Mouse (Mus musculus): ENCODE measurements around the gene Cadm2.

Cadm2 gene

DNA sequence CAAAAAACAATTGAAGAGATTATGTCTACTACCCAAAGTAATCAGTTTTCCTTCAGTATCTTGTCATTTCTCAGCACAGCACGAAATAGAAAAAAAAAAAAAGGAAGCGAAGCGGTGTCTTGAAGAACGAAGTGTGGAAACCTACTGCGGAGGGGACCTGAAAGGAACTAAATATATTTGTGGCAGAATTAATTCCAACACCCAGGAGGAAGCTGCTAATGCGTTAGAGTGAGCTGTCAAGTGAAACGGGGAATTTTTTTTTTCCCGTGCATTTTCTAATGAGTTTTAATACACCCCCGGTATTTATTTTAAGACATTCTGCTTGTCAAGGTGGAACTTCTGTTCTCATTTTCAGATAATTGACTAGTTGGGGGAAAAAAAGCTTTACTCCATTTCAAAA is 111.6 kb downstream of the Cadm2 start:
- DNase-seq (ENCODE audit: low spot score), result no peak

DNA sequence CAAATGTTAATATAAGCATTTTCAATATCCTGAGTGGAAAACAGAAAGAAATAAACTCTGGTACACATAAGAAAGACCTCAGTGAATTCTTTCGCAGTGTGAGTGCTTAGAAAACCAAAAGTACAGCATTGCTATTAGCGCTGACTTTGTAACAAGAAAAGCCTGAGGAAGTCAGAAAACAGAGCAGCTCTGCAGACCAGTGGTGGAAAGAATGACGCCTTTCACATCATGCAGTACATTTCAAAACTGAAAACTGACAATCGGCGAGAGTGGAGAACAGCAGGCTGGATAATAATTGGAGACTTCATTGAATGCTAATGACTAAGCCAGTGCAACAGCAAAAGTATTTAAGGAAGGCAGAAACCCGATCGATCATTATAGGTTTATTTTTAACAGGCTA is 138.2 kb downstream of the Cadm2 start:
- no peak for DNase-seq (ENCODE audit: low spot score)

DNA sequence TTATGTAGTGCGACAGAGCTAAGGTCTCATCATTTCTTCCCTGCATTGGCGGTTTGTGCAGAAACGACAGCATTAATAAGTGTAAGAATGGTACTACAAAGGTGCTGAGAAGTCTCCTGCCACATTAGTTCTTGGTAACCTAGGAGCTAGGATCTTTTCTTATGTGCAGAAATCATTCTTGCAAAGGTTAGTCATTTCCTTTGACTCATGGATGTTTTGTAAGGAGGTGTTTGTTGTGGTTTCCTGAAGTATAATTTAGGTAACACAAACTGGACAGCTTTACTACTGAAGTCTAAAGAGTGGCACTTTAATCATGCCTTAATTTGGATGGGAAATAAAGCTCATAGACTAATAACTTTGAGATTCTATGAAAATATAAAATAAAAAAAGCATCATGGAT is 153.7 kb downstream of the Cadm2 start:
- no peak for DNase-seq (ENCODE audit: low spot score)

DNA sequence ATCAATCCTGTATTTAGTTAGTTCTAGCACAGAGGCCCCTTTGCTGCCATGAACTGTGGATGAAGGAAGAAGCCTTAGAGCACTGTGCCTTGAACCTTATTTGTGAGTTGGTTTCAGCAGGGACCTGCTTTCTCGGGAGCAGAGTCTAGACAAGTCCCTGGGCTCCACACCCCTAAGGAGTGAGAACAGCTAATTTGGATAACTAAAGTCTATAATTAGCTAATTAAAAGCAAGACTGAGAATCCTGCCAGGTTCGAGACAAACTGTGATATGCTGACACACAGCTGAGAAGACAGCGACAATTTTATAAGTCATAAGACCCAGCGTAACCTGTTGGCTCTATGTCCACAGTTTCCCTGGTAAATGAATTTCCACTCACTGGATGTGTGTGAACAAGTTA is 184.4 kb downstream of the Cadm2 start:
- no peak for DNase-seq (ENCODE audit: low spot score)

DNA sequence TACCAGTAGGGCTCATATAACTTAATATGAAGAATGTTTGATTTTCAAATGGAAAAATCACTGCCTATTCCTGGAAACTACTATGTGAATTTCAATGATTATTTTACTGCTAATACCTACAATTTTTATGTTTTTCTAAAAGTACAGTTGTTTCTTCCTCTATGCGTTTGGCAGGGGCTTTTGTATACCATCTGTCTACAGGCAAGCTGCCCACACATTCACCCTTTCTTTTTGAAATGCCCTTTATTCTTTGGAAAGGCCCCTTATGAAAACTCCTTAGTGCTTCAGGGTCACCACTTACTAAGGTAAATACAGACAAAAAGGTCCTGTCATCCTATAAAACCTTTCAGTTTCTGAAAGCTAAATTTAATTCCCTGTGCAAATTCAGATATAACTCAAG is 195.3 kb downstream of the Cadm2 start:
- no peak for DNase-seq (ENCODE audit: low spot score)

DNA sequence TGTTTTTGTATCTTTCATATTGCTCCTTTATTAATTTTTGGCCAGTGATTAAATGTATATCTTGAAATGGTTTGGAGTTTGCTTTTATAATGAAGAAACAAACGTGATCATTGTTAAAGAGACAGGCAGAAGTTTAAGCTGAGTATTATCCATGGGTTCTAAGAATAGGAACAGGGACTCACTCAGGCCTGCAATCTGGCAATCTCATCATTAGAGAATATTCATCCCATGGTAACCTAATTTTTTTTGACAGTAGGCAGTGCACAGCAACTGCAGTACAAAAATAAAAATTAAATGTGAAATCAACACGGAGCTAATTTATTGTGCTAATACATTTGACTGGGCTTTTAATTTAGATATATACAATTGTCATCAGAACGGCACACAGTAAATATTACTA is 209.8 kb downstream of the Cadm2 start:
- no peak for DNase-seq (ENCODE audit: low spot score)

DNA sequence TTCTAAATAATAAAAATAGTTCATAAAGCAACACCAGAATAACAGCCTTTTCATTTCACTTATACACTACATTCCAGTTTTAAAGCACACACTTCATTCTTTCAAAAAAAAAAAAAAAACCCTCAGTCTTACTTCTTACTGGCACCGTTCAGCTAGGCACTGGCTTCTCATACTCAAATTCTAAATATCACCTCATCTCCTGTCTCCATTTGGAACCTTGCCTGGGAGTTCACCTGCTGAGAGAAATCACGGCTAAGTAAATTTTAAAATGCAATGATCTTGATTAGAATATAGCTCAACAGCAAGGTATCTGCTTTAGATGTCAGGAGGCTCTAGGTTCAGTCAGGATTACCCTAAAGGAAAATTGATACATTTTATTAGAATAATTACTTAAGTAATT is 210.2 kb downstream of the Cadm2 start:
- DNase-seq (ENCODE audit: low spot score), result no peak

DNA sequence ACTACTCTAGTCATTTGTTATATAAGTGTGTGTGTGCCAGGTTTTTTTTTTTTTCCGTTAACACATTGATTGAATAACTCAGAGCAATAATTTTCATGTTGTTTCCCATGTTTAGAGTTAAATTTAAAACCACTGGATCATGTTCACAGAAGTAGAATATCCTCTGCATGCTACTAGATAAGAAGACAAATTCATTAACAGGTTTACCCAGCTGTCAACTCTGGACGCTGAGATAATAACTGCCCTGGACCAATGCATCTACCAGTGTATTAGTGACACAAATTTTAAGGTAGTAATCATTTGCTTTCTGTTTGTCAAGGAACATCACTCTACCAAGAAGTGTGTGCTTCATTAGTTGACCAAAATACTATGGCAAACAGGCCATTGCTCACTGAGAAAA is 253.0 kb downstream of the Cadm2 start:
- no peak for DNase-seq (ENCODE audit: low spot score)

DNA sequence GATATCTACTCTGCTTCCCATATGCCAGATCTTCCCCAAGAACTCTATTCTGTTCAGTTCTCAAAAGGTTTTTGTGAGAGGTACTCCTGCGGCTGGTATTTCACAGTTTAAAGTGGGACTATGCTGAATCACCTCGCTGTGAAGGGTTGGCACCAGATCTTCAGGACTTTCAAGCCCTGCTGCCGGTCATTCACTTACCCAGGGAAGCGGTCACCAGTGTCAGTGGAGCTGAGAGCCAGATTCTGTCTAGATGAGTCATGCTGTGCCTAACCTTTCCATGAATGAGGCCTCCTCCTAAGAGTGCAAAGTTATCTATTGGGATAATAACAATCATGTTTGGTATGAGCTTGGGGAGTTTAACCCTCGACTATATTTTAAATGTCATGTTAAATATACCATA is 272.7 kb downstream of the Cadm2 start:
- DNase-seq (ENCODE audit: low spot score), result no peak

DNA sequence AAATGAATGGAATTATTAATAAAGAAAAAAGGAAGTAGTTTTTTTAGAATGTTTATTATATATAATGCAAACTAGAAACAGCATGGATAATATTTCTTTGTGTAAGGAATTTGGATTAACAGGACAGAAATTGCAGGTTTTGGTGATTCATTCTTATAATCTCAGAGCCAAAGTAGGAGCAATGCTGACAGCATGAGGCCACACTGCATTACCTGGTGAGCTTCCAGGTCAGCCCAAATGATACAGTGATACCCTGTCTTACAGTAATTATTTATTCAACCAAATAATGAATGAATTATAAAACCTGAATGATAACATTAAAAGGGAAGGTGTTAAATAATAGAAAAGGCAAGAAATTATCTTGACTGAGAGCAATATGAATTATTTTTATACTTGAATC is 273.1 kb downstream of the Cadm2 start:
- no peak for DNase-seq (ENCODE audit: low spot score)

DNA sequence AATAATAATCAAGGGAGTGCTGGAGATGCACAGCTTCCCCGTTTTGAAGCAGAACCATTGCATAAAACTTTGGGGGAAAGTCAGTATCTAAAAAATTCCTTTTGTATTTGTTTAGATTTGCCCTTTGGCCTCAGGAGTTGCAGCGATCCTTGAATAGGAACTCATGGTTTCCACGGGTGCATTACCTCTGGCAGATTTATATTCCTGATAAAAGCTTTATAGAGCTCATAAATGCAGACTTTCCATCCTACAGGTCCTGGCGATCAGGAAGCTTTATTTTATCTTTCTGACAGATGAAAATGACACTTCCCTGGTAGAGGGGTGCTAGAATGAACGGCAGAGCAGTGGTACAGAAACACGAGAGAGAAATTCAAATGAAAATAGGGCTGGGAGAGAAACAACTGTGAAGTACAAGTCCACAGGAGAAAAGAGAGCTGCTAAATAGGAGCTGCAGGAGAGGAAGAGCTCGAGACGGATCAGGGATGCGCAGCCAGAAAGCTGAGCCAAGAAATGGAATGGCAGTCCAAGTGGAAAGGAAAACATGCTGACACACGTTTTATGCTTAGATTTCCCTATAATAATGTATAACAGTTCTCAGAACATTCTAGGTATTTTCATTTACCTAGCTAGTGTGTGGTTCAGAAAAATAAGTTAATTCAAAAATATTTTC is 274.0 kb downstream of the Cadm2 start:
- DNase-seq (ENCODE audit: low spot score), result no peak

DNA sequence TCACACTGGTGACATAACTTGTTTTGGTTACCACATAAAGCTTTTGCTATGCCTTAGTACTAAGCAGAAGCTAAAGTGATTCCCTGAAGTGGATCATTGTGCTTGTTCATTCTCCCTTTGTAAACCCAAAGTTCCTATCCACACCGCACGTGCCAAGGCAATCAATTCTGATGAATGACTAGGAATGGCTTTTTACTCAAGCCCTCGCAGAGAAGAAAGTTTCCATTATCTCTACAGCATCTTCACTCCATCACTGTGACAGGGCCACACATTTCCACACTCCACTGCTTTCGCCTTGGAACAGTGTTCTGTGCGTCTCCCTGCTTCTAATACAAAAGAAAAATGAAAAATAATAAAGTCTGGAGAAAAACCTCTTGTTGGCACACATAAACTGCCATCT is 276.5 kb downstream of the Cadm2 start:
- DNase-seq (ENCODE audit: low spot score), result no peak

DNA sequence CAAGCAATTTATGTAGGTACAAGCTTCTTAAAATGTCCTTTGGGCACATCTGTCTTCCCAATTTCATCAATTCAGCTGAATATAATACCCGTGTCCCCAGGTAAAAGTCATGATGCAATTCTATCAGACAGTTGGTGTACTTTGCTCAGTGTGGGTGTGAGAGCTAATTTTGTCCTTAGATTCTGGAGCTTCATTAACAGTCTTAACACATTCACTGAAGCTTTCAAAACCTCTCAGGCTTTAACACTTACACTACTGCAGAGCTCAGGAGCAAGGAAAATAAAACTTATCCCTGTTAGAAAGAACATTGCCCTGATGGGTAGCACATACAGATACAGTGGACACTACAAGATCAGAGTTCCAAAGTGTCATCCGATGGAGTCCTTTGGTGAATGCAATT is 309.7 kb downstream of the Cadm2 start:
- DNase-seq (ENCODE audit: low spot score), result no peak

DNA sequence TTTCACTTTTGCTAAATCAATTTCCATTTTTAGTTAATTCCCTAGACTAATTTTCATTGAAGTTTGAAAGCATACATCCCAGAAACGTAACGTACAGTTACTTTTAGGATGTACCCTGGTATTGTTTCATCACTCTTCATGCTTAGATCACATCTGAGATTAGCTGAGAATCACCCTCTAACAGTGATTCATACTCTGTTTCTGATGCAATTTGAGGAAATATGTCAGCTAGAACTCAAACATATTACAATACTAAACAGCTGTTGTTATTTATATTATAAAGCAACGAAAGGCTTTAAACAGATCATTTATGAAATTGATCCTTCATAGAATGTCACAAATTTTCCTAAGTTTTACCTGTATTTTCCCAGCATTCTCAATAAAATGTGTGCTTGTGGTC is 336.0 kb downstream of the Cadm2 start:
- no peak for DNase-seq (ENCODE audit: low spot score)

DNA sequence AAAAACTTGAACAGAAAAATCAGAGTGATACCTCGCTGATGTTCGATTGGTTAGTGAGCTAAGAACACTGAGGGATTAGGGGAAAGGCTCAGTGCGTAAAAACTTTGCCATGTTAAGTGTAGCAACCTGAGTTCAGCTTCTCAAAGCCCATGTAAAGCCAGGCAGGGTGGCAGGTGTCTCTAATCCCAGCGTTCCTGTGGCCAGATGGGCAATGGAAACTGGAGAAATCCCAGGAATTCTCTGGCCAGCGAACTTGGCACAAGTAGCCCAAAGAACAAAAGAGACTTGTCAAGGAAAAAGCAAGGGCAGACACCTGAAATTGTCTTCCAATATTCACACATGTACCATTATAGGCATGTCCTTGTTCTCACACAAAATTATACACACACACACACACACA is 377.1 kb downstream of the Cadm2 start:
- DNase-seq (ENCODE audit: low spot score), result no peak

DNA sequence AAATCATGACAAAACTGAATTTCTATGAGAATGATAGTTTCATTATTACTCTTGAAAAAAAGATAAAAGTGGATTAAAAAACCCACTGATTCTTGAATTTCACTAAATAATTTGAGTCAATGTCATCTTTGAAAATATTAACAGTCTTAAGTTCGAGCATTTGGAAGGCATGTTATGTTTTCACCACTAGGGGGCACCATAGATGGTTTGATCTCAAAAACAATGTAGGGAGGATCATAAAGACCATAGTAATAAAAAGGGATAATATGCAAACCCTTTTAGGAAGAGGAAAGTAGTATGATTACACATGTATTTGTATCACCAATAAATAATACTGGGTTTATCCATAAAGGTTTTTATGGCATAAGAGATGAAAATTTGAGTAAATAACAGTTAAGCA is 385.8 kb downstream of the Cadm2 start:
- DNase-seq (ENCODE audit: low spot score), result no peak

DNA sequence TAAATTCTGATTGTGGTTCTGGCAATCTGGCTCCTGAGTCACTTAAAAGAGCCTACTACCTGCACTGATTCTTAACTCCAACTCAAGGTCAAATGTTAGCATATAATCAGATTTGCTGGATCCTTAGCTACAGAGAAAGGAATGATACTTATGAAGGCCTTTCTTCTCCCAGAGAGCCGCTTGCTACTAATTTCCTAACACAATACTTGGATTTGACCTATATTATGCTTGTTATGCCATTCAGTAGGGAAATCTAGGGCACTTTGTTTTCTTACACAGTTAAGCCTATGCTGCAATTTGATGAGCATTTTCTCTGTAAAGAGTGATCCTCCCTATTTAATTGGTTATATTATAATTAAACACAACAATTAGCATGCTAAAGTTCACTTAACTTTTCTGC is 394.0 kb downstream of the Cadm2 start:
- no peak for DNase-seq (ENCODE audit: low spot score)

DNA sequence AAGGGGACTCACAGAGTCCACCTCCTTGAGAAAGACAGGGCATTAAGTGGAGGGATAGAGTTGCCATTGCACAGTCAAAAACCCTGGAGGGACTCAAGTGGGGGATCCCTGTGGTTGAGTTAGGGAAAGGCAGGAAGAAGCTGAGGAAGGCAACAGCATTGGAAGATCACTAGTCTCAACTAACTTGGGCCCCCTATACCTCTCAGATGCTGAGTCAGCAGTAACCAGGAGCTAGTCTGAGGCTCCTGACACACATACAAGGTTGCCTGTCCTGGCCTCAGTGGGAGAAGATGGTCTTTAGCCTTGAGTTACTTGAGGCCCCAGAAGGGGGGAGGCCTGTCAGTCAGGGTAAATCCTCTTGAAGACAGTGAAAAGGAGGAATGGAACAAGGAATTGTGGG is 417.4 kb downstream of the Cadm2 start:
- DNase-seq (ENCODE audit: low spot score), result no peak

DNA sequence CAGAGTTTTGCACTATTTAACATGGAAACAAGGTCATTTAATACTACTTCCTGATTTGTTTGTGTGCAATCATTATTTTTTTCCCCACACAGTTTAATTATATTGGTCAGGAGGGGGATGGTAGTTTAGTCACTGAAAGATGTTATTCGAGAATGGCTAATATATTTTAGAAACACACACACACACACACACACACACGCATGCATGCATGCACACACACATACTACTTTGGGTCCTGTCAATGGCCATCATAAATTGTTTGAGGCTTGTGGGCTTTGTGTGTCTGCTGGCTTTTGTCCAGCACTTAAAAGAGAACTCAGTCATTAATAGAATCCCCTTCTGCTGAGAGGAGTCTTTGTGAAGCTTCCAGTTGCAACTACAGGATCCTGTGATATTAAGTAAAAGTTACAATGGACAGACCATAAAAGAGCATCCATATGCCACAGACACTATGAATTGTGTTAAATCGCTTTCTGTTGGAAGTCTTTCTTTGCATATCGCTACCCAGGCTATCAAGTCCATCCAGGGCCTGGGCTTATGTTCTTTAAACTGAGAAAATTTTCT is 427.8 kb downstream of the Cadm2 start:
- no peak for DNase-seq (ENCODE audit: low spot score)

DNA sequence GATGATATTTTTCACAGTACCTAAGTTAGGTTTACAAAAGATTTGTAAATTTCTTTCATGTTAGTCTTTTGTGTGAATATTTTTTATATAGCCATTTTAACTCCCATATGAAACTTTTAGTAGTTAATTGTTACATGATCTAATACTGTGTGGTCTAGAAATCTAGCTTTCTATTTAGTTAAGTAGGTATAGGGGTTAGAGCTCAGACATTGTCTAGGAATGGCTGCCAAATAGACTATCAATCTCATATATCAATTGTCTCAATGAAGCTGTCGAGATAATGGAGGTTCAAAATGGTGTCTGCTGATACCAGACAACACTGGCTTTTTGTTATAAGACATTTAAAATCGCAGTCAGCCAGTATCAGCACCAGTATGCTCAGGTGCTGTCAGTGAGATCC is 428.3 kb downstream of the Cadm2 start:
- no peak for DNase-seq (ENCODE audit: low spot score)

DNA sequence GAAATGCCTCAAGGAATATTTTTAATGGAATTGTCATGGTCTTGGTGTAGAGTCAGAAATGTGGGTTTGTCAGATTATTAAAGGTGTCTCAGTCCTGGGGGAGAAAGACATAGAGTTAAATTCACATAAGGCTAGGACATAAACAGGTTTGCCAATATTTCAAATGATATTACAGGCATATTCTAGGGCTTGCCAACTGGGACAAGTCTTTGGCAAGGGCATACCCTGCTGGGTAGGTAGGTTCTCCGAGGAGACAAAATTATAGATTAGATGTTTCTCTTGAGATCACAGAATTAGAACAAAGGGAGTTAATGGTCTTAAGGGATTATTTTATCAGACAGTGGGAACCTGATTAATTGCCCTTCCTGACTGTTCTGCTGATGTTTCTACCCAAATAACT is 434.4 kb downstream of the Cadm2 start:
- no peak for DNase-seq (ENCODE audit: low spot score)

DNA sequence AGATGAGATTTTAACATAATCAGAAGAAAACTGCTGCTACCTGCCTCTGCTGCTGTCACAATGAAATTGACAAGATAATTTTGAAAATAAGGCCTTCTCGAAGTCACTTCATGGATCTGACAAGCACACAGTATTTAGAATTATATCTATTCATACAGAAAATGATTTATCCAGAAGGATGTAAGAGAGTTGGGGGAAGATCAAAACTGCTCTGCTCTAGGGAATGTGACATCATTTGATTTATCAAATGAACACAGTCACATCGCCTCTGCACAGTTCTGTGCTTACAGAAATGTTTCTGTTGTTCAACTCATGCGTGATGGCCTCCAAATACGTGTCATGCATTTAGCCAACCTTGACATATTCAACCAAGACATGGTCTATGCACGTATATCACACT is 437.8 kb downstream of the Cadm2 start:
- DNase-seq (ENCODE audit: low spot score), result no peak

DNA sequence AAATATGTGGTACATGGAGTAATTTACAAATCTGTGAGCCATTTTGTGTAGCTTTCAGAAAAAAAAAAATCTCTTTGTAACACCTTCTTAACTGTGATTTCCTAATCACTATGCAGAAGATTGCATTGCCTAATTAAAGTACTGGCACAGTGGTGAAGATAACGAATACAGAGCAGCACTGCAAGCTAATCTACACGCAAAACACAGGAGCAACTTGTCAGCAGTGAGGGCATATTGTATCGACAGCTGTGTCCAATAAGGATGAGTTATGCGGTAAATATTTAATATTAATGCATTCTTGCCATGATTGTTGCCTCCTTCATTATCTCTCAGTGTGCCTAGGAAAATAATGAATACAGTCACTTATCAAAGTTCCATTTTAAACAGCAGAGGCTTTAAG is 445.3 kb downstream of the Cadm2 start:
- no peak for DNase-seq (ENCODE audit: low spot score)

DNA sequence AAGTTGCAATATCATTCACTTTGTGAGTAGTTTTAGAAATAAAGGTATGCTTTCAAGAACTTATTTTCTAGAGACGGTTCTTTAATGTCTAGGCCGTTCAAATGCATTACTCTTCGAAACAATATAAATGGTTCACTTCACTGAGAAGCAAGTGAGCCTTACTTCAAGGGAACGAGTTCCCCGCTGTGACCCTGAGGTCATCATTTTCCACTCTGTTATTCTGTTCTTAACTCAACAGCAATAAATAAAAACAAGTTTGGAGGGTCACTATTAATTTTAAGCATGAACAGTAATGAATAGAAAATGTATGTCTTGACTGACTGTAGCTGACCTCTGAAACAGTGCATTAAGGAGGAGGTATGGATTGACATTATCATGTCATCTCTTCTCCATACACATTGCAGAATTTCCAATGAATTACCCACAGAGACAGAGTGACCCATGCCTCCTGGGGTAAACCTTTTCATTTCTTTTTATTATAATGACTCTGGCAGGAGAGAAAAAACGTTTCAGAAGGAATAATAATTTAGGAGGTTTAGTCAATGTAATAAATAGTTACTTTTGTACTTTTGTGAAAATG is 458.4 kb downstream of the Cadm2 start:
- DNase-seq (ENCODE audit: low spot score), result no peak
